Mouse (Mus musculus) CD8-positive naive resting alpha-beta T cell, adult 2 months (primary cell): ENCODE data around the gene Gtpbp4.
"Not testable (repeated sequence)": the region's sequence is repeated elsewhere in the genome, so short reads cannot be mapped to it uniquely, and the experiment has no call there.

ENCODE experiments used
- DNase-seq, 2 experiments: peaks; one replicate each; pipeline ENCODE4 v3.0.0; 2022; ENCODE audit warnings: low read depth in 2 of 2, low spot score in 2 of 2

Gtpbp4 gene

GRCm38 (mm10) chr13:8995990-8996786 lies at the start of gene Gtpbp4:
Gene Gtpbp4, minus strand, starts transcription at chr13:8996083.
- DNase-seq = peak; percentile 90 to 94

- DNase-seq = no peak
Observed at GRCm38 (mm10) chr13:9044731-9045130, 48.8 kb upstream of the Gtpbp4 start.

- DNase-seq = no peak
Observed at GRCm38 (mm10) chr13:9043289-9044049, 47.6 kb upstream of the Gtpbp4 start.

- DNase-seq = no peak
Observed at GRCm38 (mm10) chr13:9040626-9041025, 44.7 kb upstream of the Gtpbp4 start.

GRCm38 (mm10) chr13:9031996-9032661 lies 36.2 kb upstream of the Gtpbp4 start:
- DNase-seq = no peak

- no peak for DNase-seq
Observed at GRCm38 (mm10) chr13:9030364-9030763, 34.5 kb upstream of the Gtpbp4 start.

GRCm38 (mm10) chr13:9027251-9027650 lies 31.4 kb upstream of the Gtpbp4 start:
- no peak for DNase-seq

- DNase-seq = no peak
Observed at GRCm38 (mm10) chr13:9022623-9023022, 26.7 kb upstream of the Gtpbp4 start.

- DNase-seq = no peak
Observed at GRCm38 (mm10) chr13:9021556-9021955, 25.7 kb upstream of the Gtpbp4 start.

GRCm38 (mm10) chr13:9019713-9020112 lies 23.8 kb upstream of the Gtpbp4 start:
- no peak for DNase-seq

GRCm38 (mm10) chr13:9018974-9019587 lies 23.2 kb upstream of the Gtpbp4 start:
- DNase-seq = no peak

GRCm38 (mm10) chr13:9017190-9017589 lies 21.3 kb upstream of the Gtpbp4 start:
- no peak for DNase-seq

GRCm38 (mm10) chr13:9014431-9014830 lies 18.5 kb upstream of the Gtpbp4 start:
- no peak for DNase-seq

GRCm38 (mm10) chr13:9013483-9013882 lies 17.6 kb upstream of the Gtpbp4 start:
- DNase-seq = no peak

- peak; percentile 27 to 57 for DNase-seq
Observed at GRCm38 (mm10) chr13:9011596-9012350, 15.9 kb upstream of the Gtpbp4 start.

- DNase-seq = no peak
Observed at GRCm38 (mm10) chr13:9003306-9003705, 7.4 kb upstream of the Gtpbp4 start.

- no peak for DNase-seq
Observed at GRCm38 (mm10) chr13:8999464-8999863, 3.6 kb upstream of the Gtpbp4 start.

GRCm38 (mm10) chr13:8997221-8997620 lies 1.3 kb upstream of the Gtpbp4 start:
- DNase-seq = not testable (repeated sequence)

GRCm38 (mm10) chr13:8995159-8995989 lies 509 bp downstream of the Gtpbp4 start:
- DNase-seq = no peak

GRCm38 (mm10) chr13:8992231-8992630 lies 3.7 kb downstream of the Gtpbp4 start:
- no peak for DNase-seq
